Mouse (Mus musculus): ENCODE measurements around the gene Tm4sf4.

DNA sequence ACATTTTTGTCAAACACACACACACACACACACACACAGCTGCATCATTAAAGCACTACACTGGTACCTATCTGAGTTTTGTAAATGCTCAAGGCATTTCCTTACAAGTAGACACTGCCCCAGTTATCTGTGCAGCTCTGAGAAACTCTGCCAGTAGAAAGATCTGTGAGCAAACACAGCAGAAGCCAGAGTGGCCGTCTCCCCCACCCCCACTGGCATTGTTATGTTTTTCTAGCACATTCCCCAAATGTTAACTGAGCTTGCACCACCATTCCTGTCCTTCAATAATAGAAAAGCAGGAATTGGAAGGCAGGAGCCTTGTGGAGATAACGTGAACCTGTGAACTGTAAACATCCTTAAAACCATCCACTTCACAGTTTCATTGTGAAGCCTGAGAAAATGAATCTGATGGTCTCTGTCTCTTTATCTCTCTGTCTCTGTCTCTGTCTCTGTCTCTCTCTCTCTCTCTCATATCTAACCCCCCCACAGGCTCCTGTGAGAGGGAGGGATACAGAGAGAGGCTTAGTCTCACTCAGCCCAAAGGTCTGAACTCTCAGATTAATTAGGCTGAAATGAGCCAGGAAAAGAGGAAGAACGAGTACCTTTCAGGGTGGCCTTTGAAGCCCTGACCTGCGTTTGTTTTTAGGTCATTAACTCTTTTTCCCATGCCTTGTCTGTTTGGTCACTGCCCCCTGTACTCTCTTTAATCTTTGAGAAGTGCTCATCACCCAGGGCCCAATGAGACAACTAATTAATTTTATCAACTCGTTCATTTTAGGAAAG lies 3.8 kb downstream of the Tm4sf4 start:
- TF ChIP-seq MAX (IDR thresholded peaks at IDR 0.05; ENCODE audit: low read depth) (no peak), POLR2A (IDR thresholded peaks at IDR 0.05; ENCODE audit: insufficient read length, low read depth) (no peak), POLR2AphosphoS2 (IDR thresholded peaks at IDR 0.05; ENCODE audit: insufficient read length, low read depth) (no peak), TCF12 (IDR thresholded peaks at IDR 0.05; ENCODE audit: insufficient read depth, poor library complexity, severe bottlenecking) (no peak), SRF (IDR thresholded peaks at IDR 0.05; ENCODE audit: control insufficient read depth, insufficient read length, low read depth) (no peak), USF1 (IDR thresholded peaks at IDR 0.05; ENCODE audit: low read depth) (no peak), E2F4 (IDR thresholded peaks at IDR 0.05; ENCODE audit: insufficient read depth) (no peak), MYOD1 (IDR thresholded peaks at IDR 0.05; ENCODE audit: control insufficient read depth in 1 of 3, insufficient read length in 2 of 3, low read depth in 2 of 3) (no peak), REST (IDR thresholded peaks at IDR 0.05; ENCODE audit: insufficient read depth, insufficient read length) (no peak), CEBPB (IDR thresholded peaks at IDR 0.05; ENCODE audit: insufficient read depth, poor library complexity, severe bottlenecking) (no peak), MYOG (IDR thresholded peaks at IDR 0.05; ENCODE audit: control insufficient read depth in 1 of 3, insufficient read depth in 1 of 3, insufficient read length in 2 of 3, low read depth in 2 of 3) (no peak), TCF3 (IDR thresholded peaks at IDR 0.05; ENCODE audit: insufficient read length, low read depth) (no peak)
